In genomic region chr19:32492339-32492738, GRCm38 (mm10) we compare ENCODE assay signal across 20 mouse cellular contexts. TPM values are rescaled to one million over a fixed set of nuclear protein-coding genes. Genes with fewer than 3 reads are reported as not detected.
A peak's percentile ranks its signal among the peaks of the same experiment; 100 is the strongest.
DNase-seq lines count a peak whose midpoint lies in the region; ATAC-seq and TF ChIP-seq lines count a peak whose summit lies in the region.
"Had no signal": no experiment of that assay in that cellular context is flagged by ENCODE, and none has a peak within 500 bp of the region (broad histone marks: within the 10 kb centered on the region; RNA-seq: fewer than 3 reads in every experiment).

No protein-coding gene starts in this region.

- no peak for ATAC-seq in heart, embryonic 12.5 days (ENCODE audit: insufficient number of reproducible peaks, low FRiP score)
- no peak for ATAC-seq in stomach, postnatal 0 days (ENCODE audit: low FRiP score, low TSS enrichment)
- ATAC-seq: forebrain, embryonic 14.5 days had no signal

- H3K9ac ChIP-seq in heart, adult 2 months (ENCODE audit: low read depth, low read length) = no peak overlapping the region
- H3K9ac ChIP-seq in heart, embryonic 12.5 days = no peak overlapping the region
- H3K9ac ChIP-seq in MEL (ENCODE audit: control insufficient read depth, low read depth, low read length, poor library complexity, severe bottlenecking) = peak overlapping the region; percentile 14; the same call in 1 of the 2 replicates
- H3K9ac ChIP-seq in stomach, postnatal 0 days (ENCODE audit: low read length) = no peak overlapping the region
- H3K9ac ChIP-seq: embryonic facial prominence, embryonic 15.5 days; heart, embryonic 13.5 days; hindbrain, embryonic 12.5 days had no signal

- no peak for TF ChIP-seq EP300 in heart, adult 2 months (IDR thresholded peaks at IDR 0.05; ENCODE audit: insufficient read depth, low read depth, low read length)
- no peak for TF ChIP-seq EP300 in MEL (IDR thresholded peaks at IDR 0.05; ENCODE audit: low read depth in 1 of 2, low read length in 2 of 2)
- no peak for TF ChIP-seq EP300 in stomach, postnatal 0 days (optimal IDR thresholded peaks at IDR 0.05)

- no peak for TF ChIP-seq POLR2A in heart, adult 2 months (IDR thresholded peaks at IDR 0.05; ENCODE audit: insufficient read depth, low read depth, low read length)
- no peak for TF ChIP-seq POLR2A in MEL (IDR thresholded peaks at IDR 0.05; ENCODE audit: control insufficient read depth in 1 of 2, insufficient read depth in 1 of 2, low read depth in 1 of 2, low read length in 2 of 2, poor library complexity in 1 of 2)

- TF ChIP-seq RAD21 in MEL (IDR thresholded peaks at IDR 0.05; ENCODE audit: low read depth, low read length) = no peak

- H3K27me3 ChIP-seq in heart, adult 2 months (ENCODE audit: control insufficient read depth, insufficient read depth, low read length) = no peaks in the 10 kb centered on the region
- no peaks in the 10 kb centered on the region for H3K27me3 ChIP-seq in heart, embryonic 12.5 days (replicated peaks)
- H3K27me3 ChIP-seq in MEL (ENCODE audit: control insufficient read depth in 1 of 2, insufficient read depth in 2 of 2, low read length in 2 of 2) = no peaks in the 10 kb centered on the region
- no peaks in the 10 kb centered on the region for H3K27me3 ChIP-seq in stomach, postnatal 0 days (ENCODE audit: control insufficient read depth, insufficient read depth, low read length)
- H3K27me3 ChIP-seq: CH12.LX; embryonic facial prominence, embryonic 15.5 days; heart, embryonic 13.5 days; hindbrain, embryonic 12.5 days had no signal

- H3K36me3 ChIP-seq in heart, adult 2 months (ENCODE audit: control insufficient read depth, insufficient read depth, low read length) = no peaks in the 10 kb centered on the region; the same call in none of the 2 replicates
- peaks cover 49% of the 10 kb centered on the region for H3K36me3 ChIP-seq in heart, embryonic 12.5 days
- H3K36me3 ChIP-seq in MEL (ENCODE audit: control insufficient read depth in 1 of 2, insufficient read depth in 2 of 2, low read length in 2 of 2) = peaks cover 54 to 59% of the 10 kb centered on the region in 2 experiments
- H3K36me3 ChIP-seq in stomach, postnatal 0 days (ENCODE audit: control insufficient read depth, insufficient read depth, low read length) = no peaks in the 10 kb centered on the region

- H3K4me2 ChIP-seq in heart, embryonic 12.5 days = no peak overlapping the region
- H3K4me2 ChIP-seq in stomach, postnatal 0 days (replicated peaks; ENCODE audit: low read depth) = no peak overlapping the region
- H3K4me2 ChIP-seq: embryonic facial prominence, embryonic 15.5 days; heart, embryonic 13.5 days; hindbrain, embryonic 12.5 days had no signal

- H3K27ac ChIP-seq in heart, adult 2 months = no peak overlapping the region
- H3K27ac ChIP-seq in heart, embryonic 12.5 days (ENCODE audit: poor library complexity, severe bottlenecking) = no peak overlapping the region
- peak overlapping the region; percentile 73 for H3K27ac ChIP-seq in layer of hippocampus, adult 2 months
- no peak overlapping the region; the same call in 1 of the 2 replicates for H3K27ac ChIP-seq in MEL (ENCODE audit: control insufficient read depth, low read depth, low read length)
- H3K27ac ChIP-seq in stomach, postnatal 0 days (replicated peaks) = no peak overlapping the region
- H3K27ac ChIP-seq: embryonic facial prominence, embryonic 15.5 days; forebrain, embryonic 10.5 days; heart, embryonic 13.5 days; hindbrain, embryonic 12.5 days had no signal

- H3K4me1 ChIP-seq in heart, adult 2 months (ENCODE audit: control insufficient read depth, insufficient read depth, low read length) = no peaks in the 10 kb centered on the region; the same call in 1 of the 2 replicates
- H3K4me1 ChIP-seq in heart, embryonic 12.5 days (replicated peaks) = peaks cover 13% of the 10 kb centered on the region
- H3K4me1 ChIP-seq in MEL (ENCODE audit: control insufficient read depth in 1 of 2, insufficient read depth in 2 of 2, low read length in 2 of 2) = peaks cover 9 to 11% of the 10 kb centered on the region in 2 experiments
- H3K4me1 ChIP-seq in stomach, postnatal 0 days (replicated peaks; ENCODE audit: control insufficient read depth, insufficient read depth) = peaks cover 1% of the 10 kb centered on the region; the same call in 1 of the 2 replicates

- no peak overlapping the region for H3K4me3 ChIP-seq in heart, adult 2 months
- H3K4me3 ChIP-seq in heart, embryonic 12.5 days = no peak overlapping the region
- no peak overlapping the region for H3K4me3 ChIP-seq in layer of hippocampus, adult 2 months
- H3K4me3 ChIP-seq in MEL (ENCODE audit: control insufficient read depth in 1 of 2, insufficient read depth in 1 of 2, low read depth in 2 of 2, low read length in 2 of 2) = no peak overlapping the region; a peak in 1 of 4 replicates
- no peak overlapping the region for H3K4me3 ChIP-seq in stomach, postnatal 0 days (ENCODE audit: low read depth, low read length)
- H3K4me3 ChIP-seq: embryonic facial prominence, embryonic 15.5 days; erythroblast, embryonic 14.5 days; forebrain, embryonic 10.5 days; heart, embryonic 13.5 days; hindbrain, embryonic 12.5 days had no signal

- H3K9me3 ChIP-seq in heart, embryonic 12.5 days (replicated peaks) = no peaks in the 10 kb centered on the region
- no peaks in the 10 kb centered on the region for H3K9me3 ChIP-seq in MEL (replicated peaks; ENCODE audit: insufficient read depth, low read length)
- H3K9me3 ChIP-seq in stomach, postnatal 0 days (ENCODE audit: control insufficient read depth, low read length) = no peaks in the 10 kb centered on the region
- H3K9me3 ChIP-seq: embryonic facial prominence, embryonic 15.5 days; forebrain, embryonic 10.5 days; heart, embryonic 13.5 days; hindbrain, embryonic 12.5 days had no signal

- WGBS in heart, adult 2 months = 87% methylated on average over 3 of the region's 3 CpGs
- 98% methylated on average over 3 of the region's 3 CpGs for WGBS in heart, embryonic 12.5 days
- 95% methylated on average over 3 of the region's 3 CpGs for WGBS in stomach, postnatal 0 days

- no peak for DNase-seq in heart, adult 2 months
- no peak for DNase-seq in layer of hippocampus, adult 2 months (ENCODE audit: low spot score in 2 of 2)
- no peak for DNase-seq in layer of hippocampus, postnatal 14 days (ENCODE audit: low spot score in 2 of 2)
- peak; percentile 18 for DNase-seq in MEL (ENCODE audit: low read depth, low spot score)
- DNase-seq in stomach, postnatal 0 days (ENCODE audit: low spot score) = no peak
- DNase-seq: adrenal gland, adult 8-10 months; adrenal gland, postnatal 36 days; cerebellum, adult 2 months; cerebellum, postnatal 10 days; embryo, embryonic 11 days; gastrocnemius, postnatal 10 days; heart, postnatal 4 days had no signal

- no peaks in the 10 kb centered on the region for H3K79me2 ChIP-seq in heart, adult 2 months (replicated peaks; ENCODE audit: control insufficient read depth, insufficient read depth, low read length)
- H3K79me2 ChIP-seq in MEL (ENCODE audit: control insufficient read depth, insufficient read depth, low read length, poor library complexity) = peaks cover 87% of the 10 kb centered on the region

- TF ChIP-seq CTCF in heart, adult 2 months (IDR thresholded peaks at IDR 0.05) = peak; percentile 18; the same call in 1 of the 2 replicates
- TF ChIP-seq CTCF in layer of hippocampus, adult 2 months (conservative IDR thresholded peaks at IDR 0.05) = peak; percentile 47
- peak in 1 of 3 experiments; percentile 35; a peak in 2 of 6 replicates for TF ChIP-seq CTCF in MEL (IDR thresholded peaks at IDR 0.05 in 2 of 3, conservative IDR thresholded peaks at IDR 0.05 in 1 of 3; ENCODE audit: control insufficient read depth in 1 of 3, insufficient read depth in 1 of 3, low read depth in 2 of 3, low read length in 3 of 3, poor library complexity in 1 of 3, severe bottlenecking in 1 of 3)
- TF ChIP-seq CTCF in stomach, postnatal 0 days (IDR thresholded peaks at IDR 0.05; ENCODE audit: low read depth) = 0 out of 2 replicates have a peak, but pooled peaks have one; percentile 8

- intact Hi-C loops in heart, adult 2 months (cut with DNase I) = no loop called here

TF ChIP-seq in MEL, 35 proteins besides CTCF, POLR2A, EP300 and RAD21:
- TF ChIP-seq MYC (IDR thresholded peaks at IDR 0.05; ENCODE audit: low read depth, low read length) (0 out of 2 replicates have a peak, but pooled peaks have one; percentile 37), MAZ (IDR thresholded peaks at IDR 0.05; ENCODE audit: low read depth, low read length) (no peak)

RNA-seq across cellular contexts. Expression of gene Minpp1, which starts 6.8 kb away (rescaled TPM):
- 10 to 100 TPM; 14.2 to 14.3 TPM for total RNA-seq in heart, adult 2 months (2021)
- polyA plus RNA-seq in heart, adult 2 months (2012; rRNA removed) = 8.7 and 11.1 TPM in 2 replicates
- polyA plus RNA-seq in heart, embryonic 12.5 days (2016; fragmentation: Nextera tagmentation; extraction: Ambion mirVana) = 79.3 and 81.1 TPM in 2 replicates
- total RNA-seq in layer of hippocampus, adult 2 months (2021) = 10 to 100 TPM; 58.2 to 64.3 TPM
- total RNA-seq in layer of hippocampus, postnatal 14 days (2021) = 10 to 100 TPM; 50.3 to 52.0 TPM
- total RNA-seq in MEL (2012; rRNA removed) = 192 and 256 TPM in 2 replicates
- polyA plus RNA-seq in MEL (2012; ENCODE audit: insufficient read depth in 1 of 2, insufficient read length in 2 of 2, low read depth in 1 of 2, low replicate concordance in 2 of 2, missing spikeins in 1 of 2) = 100 to 1,000 TPM in 1 of 2 experiments, not detected in 1; 176 TPM
- polyA plus RNA-seq in stomach, postnatal 0 days (2015; fragmentation: Nextera tagmentation; extraction: Ambion mirVana) = 37.5 and 38.7 TPM in 2 replicates

RNA-seq across cellular contexts. Expression of gene Rpl9-ps6, which starts 26.0 kb away (rescaled TPM):
- total RNA-seq in heart, adult 2 months (2021) = 10 to 100 TPM; 27.8 to 28.9 TPM
- polyA plus RNA-seq in heart, adult 2 months (2012; rRNA removed) = 7.4 and 18.5 TPM in 2 replicates
- polyA plus RNA-seq in heart, embryonic 12.5 days (2016; fragmentation: Nextera tagmentation; extraction: Ambion mirVana) = 57.6 and 60.3 TPM in 2 replicates
- 10 to 100 TPM; 30.6 to 35.4 TPM for total RNA-seq in layer of hippocampus, adult 2 months (2021)
- 10 to 100 TPM; 29.4 to 31.5 TPM for total RNA-seq in layer of hippocampus, postnatal 14 days (2021)
- 111 and 161 TPM in 2 replicates for total RNA-seq in MEL (2012; rRNA removed)
- polyA plus RNA-seq in MEL (2012; ENCODE audit: insufficient read depth in 1 of 2, insufficient read length in 2 of 2, low read depth in 1 of 2, low replicate concordance in 2 of 2, missing spikeins in 1 of 2) = 10 to 100 TPM in 1 of 2 experiments, not detected in 1; 95.5 TPM
- 120 and 138 TPM in 2 replicates for polyA plus RNA-seq in stomach, postnatal 0 days (2015; fragmentation: Nextera tagmentation; extraction: Ambion mirVana)
